Mouse (Mus musculus): ENCODE data around the gene Crtac1.

DNA sequence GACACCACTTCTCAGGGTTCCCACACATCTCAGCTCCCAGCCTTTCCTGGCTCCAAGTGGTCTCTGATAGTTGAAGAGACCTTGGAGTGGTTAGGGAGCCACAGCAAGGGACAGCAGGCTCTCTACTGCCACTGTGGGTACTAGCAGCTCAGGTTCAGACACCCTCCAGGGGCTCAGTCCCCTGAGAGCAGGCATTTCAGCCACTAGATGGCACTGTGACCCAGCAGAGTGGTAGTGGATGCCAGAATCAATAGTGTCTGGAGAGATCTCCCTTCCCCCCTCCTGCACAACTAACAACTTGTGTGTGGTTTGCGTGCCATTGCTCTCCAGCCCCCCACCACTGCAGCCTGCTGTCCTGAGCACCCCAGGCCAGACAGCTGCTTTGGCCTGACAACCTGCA lies 115.7 kb downstream of the Crtac1 start:
- TF ChIP-seq CTCF (IDR thresholded peaks at IDR 0.05; ENCODE audit: borderline replicate concordance, insufficient read depth, low read length) (peak; percentile 91), POLR2A (IDR thresholded peaks at IDR 0.05; ENCODE audit: low read depth, low read length) (no peak)

All from embryonic fibroblast, embryonic 13.5 days (primary cell).